Mouse (Mus musculus): ENCODE results near the gene Dcst1. TPM values are rescaled to one million over a fixed set of nuclear protein-coding genes. Genes with fewer than 3 reads are reported as not detected.

Dcst1 gene
- polyA plus RNA-seq, 1 experiment from 2014 or later, result 23.5 TPM

DNA sequence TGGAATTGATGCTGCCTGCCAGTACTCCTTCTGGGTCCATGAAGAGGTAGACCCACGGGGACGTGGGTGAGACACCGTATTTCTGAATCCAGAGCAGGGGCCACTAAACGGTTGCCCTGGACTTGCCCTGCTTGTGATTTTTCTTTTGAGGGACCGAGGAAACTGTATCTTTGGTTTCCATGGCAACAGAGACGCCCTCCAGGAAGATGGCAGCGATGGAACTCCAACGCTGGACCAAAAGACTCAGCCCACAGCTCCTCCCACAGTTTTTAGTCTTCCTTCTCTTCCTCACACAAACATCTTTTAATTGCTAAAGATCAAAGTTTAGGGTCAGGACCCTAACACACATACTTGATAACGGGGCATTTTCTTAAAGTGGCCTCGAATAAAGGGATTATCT is 33.0 kb downstream of the Dcst1 start:
- Histone ChIP-seq H3K4me1 (replicated peaks; ENCODE audit: control insufficient read depth, insufficient read depth, low read length) (0 out of 2 replicates have a peak, but pooled peaks cover 2% of the 10 kb centered on the region), H3K27me3 (replicated peaks; ENCODE audit: control insufficient read depth, insufficient read depth, low read length) (no peaks in the 10 kb centered on the region), H3K27ac (ENCODE audit: low read depth, low read length) (no peak overlapping the region), H3K4me3 (ENCODE audit: low read depth, low read length) (no peak overlapping the region), H3K36me3 (ENCODE audit: control insufficient read depth, insufficient read depth) (peaks cover 23% of the 10 kb centered on the region), H3K9me3 (ENCODE audit: control insufficient read depth) (no peaks in the 10 kb centered on the region), H3K9ac (ENCODE audit: low read depth, low read length) (no peak overlapping the region), H3K4me2 (replicated peaks; ENCODE audit: low read depth) (no peak overlapping the region)
- TF ChIP-seq CTCF (IDR thresholded peaks at IDR 0.05; ENCODE audit: low read depth), result no peak
- ATAC-seq, result no peak; the same call in 1 of the 2 replicates
- WGBS, result 45% methylated on average over 10 of the region's 10 CpGs

DNA sequence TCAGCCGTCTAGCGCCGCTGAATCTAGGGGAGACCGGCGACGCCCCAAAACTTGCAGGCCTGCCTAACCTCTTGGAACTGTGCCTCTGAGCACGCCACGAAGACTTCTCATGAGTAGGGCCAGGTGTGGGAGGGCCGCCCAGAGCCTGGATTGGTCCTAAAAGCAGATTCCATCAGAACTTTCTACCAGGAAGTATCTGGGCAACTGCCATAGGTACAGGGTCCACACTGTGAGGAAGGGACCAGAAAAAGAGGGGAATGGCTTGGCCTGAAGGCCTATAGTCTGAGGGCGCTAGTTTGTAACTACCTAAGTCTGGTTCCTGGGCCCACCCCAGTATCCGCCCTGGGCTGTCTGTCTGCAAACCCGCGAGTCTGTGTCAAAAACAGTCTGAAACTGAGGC is 33.5 kb downstream of the Dcst1 start:
- no peaks in the 10 kb centered on the region for H3K4me1 ChIP-seq (replicated peaks; ENCODE audit: control insufficient read depth, insufficient read depth, low read length)
- no peak overlapping the region for H3K27ac ChIP-seq (ENCODE audit: low read depth, low read length)
- no peaks in the 10 kb centered on the region for H3K27me3 ChIP-seq (replicated peaks; ENCODE audit: control insufficient read depth, insufficient read depth, low read length)
- H3K36me3 ChIP-seq (ENCODE audit: control insufficient read depth, insufficient read depth), result peaks cover 23% of the 10 kb centered on the region
- ATAC-seq, result peak; percentile 69
- H3K4me3 ChIP-seq (ENCODE audit: low read depth, low read length), result no peak overlapping the region
- H3K9ac ChIP-seq (ENCODE audit: low read depth, low read length), result no peak overlapping the region
- no peaks in the 10 kb centered on the region for H3K9me3 ChIP-seq (ENCODE audit: control insufficient read depth)
- WGBS, result 54% methylated on average over 13 of the region's 13 CpGs
- no peak for TF ChIP-seq CTCF (IDR thresholded peaks at IDR 0.05; ENCODE audit: low read depth)
- no peak overlapping the region for H3K4me2 ChIP-seq (replicated peaks; ENCODE audit: low read depth)

- Histone ChIP-seq H3K27me3 (replicated peaks; ENCODE audit: control insufficient read depth, insufficient read depth, low read length) (no peaks in the 10 kb centered on the region), H3K4me2 (replicated peaks; ENCODE audit: low read depth) (no peak overlapping the region), H3K4me3 (ENCODE audit: low read depth, low read length) (no peak overlapping the region), H3K9ac (ENCODE audit: low read depth, low read length) (no peak overlapping the region), H3K27ac (ENCODE audit: low read depth, low read length) (no peak overlapping the region), H3K4me1 (replicated peaks; ENCODE audit: control insufficient read depth, insufficient read depth, low read length) (no peaks in the 10 kb centered on the region), H3K36me3 (ENCODE audit: control insufficient read depth, insufficient read depth) (peaks cover 23% of the 10 kb centered on the region), H3K9me3 (ENCODE audit: control insufficient read depth) (no peaks in the 10 kb centered on the region)
- WGBS, result 29% methylated on average over 10 of the region's 10 CpGs
- TF ChIP-seq CTCF (IDR thresholded peaks at IDR 0.05; ENCODE audit: low read depth), result no peak
- ATAC-seq, result no peak
Measured at GRCm38 (mm10) chr3:89330948-89331347, 34.1 kb downstream of the Dcst1 start.

DNA sequence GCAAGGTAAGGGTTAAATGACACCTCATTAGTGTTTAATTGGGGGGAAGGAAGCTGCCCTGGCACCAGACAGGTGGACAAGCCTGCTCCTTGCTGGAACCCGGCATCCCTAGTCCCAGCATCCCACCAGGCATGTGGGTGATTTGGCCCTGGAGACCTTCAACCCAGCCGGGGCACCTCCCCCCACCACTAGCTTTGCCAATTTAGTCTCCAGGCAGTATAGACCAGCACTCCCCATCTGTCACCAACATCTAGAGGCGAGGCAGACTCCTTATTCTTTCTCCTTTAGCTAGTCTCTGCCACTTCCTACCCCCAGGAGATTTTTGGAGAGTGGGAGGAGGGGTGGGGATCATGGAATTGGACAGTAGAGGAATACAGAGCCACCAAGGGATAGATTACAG is 34.7 kb downstream of the Dcst1 start:
- H3K27ac ChIP-seq (ENCODE audit: low read depth, low read length), result no peak overlapping the region
- no peak overlapping the region for H3K4me3 ChIP-seq (ENCODE audit: low read depth, low read length)
- H3K36me3 ChIP-seq (ENCODE audit: control insufficient read depth, insufficient read depth), result peaks cover 23% of the 10 kb centered on the region
- no peak for TF ChIP-seq CTCF (IDR thresholded peaks at IDR 0.05; ENCODE audit: low read depth)
- no peaks in the 10 kb centered on the region for H3K9me3 ChIP-seq (ENCODE audit: control insufficient read depth)
- 71% methylated on average over 3 of the region's 3 CpGs for WGBS
- no peak overlapping the region for H3K4me2 ChIP-seq (replicated peaks; ENCODE audit: low read depth)
- no peaks in the 10 kb centered on the region for H3K27me3 ChIP-seq (replicated peaks; ENCODE audit: control insufficient read depth, insufficient read depth, low read length)
- H3K4me1 ChIP-seq (replicated peaks; ENCODE audit: control insufficient read depth, insufficient read depth, low read length), result no peaks in the 10 kb centered on the region
- H3K9ac ChIP-seq (ENCODE audit: low read depth, low read length), result no peak overlapping the region
- ATAC-seq, result no peak

GRCm38 (mm10) chr3:89328623-89329022 is 36.4 kb downstream of the Dcst1 start:
- Histone ChIP-seq H3K9ac (ENCODE audit: low read depth, low read length) (no peak overlapping the region), H3K4me2 (replicated peaks; ENCODE audit: low read depth) (no peak overlapping the region), H3K9me3 (ENCODE audit: control insufficient read depth) (no peaks in the 10 kb centered on the region), H3K4me1 (replicated peaks; ENCODE audit: control insufficient read depth, insufficient read depth, low read length) (no peaks in the 10 kb centered on the region), H3K27ac (ENCODE audit: low read depth, low read length) (no peak overlapping the region), H3K4me3 (ENCODE audit: low read depth, low read length) (no peak overlapping the region), H3K27me3 (replicated peaks; ENCODE audit: control insufficient read depth, insufficient read depth, low read length) (no peaks in the 10 kb centered on the region), H3K36me3 (ENCODE audit: control insufficient read depth, insufficient read depth) (peaks cover 5% of the 10 kb centered on the region)
- no peak for TF ChIP-seq CTCF (IDR thresholded peaks at IDR 0.05; ENCODE audit: low read depth)
- 14% methylated on average over 4 of the region's 4 CpGs for WGBS
- ATAC-seq, result no peak

DNA sequence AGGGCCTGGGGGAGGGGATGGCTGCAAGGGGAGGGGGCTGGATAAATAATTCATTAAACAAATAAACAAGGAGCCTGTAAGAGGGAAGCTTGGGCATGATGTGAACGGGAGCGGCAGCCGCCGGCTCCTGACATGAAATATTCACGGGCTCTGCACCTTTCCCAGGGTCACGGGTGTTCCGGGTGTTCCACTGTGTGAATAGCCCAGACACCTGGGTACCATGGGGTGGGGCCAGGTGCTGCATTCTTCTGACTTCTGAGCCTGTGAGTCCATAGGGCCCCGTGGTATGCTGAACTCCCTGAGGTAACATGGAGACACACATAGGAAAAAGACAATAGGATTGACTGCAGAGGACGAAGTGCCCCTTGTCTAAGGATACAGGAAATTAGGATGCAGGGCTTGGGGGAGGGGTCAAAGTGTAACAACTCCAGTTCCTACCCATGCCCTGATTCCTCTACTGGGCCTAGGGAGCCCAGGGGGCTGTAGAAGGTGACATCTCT is 37.6 kb downstream of the Dcst1 start:
- TF ChIP-seq CTCF (IDR thresholded peaks at IDR 0.05; ENCODE audit: low read depth), result no peak
- Histone ChIP-seq H3K9me3 (ENCODE audit: control insufficient read depth) (no peaks in the 10 kb centered on the region), H3K4me2 (replicated peaks; ENCODE audit: low read depth) (no peak overlapping the region), H3K36me3 (ENCODE audit: control insufficient read depth, insufficient read depth) (no peaks in the 10 kb centered on the region), H3K27ac (ENCODE audit: low read depth, low read length) (no peak overlapping the region), H3K4me1 (replicated peaks; ENCODE audit: control insufficient read depth, insufficient read depth, low read length) (no peaks in the 10 kb centered on the region), H3K27me3 (replicated peaks; ENCODE audit: control insufficient read depth, insufficient read depth, low read length) (no peaks in the 10 kb centered on the region; the same call in 1 of the 2 replicates), H3K4me3 (ENCODE audit: low read depth, low read length) (no peak overlapping the region), H3K9ac (ENCODE audit: low read depth, low read length) (no peak overlapping the region)
- no peak for ATAC-seq
- 31% methylated on average over 9 of the region's 9 CpGs for WGBS

DNA sequence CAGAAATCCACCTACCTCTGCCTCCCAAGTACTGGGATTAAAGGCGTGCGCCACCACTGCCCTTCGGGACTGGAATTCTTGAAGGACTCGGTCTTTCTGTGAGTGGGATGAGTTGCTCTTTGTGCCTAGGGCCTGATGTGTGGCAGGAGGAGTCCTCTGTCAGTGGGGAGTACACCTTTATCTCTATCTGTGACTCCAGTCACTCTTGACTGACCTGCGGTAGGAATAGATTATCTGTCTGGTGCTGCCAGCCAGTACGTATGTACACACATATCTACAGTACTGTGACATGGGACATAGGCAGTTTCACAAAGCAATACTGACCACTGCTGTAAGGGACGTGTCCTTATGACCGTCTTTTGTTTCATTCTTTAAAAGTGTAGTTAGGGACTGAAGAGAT is 39.2 kb downstream of the Dcst1 start:
- ATAC-seq, result no peak
- H3K27ac ChIP-seq (ENCODE audit: low read depth, low read length), result no peak overlapping the region

More for the DNA sequence above, 39.2 kb downstream of the Dcst1 start:
- H3K4me3 ChIP-seq (ENCODE audit: low read depth, low read length), result no peak overlapping the region
- peaks cover 12% of the 10 kb centered on the region for H3K27me3 ChIP-seq (replicated peaks; ENCODE audit: control insufficient read depth, insufficient read depth, low read length)
- H3K4me1 ChIP-seq (replicated peaks; ENCODE audit: control insufficient read depth, insufficient read depth, low read length), result peaks cover 1% of the 10 kb centered on the region; the same call in 1 of the 2 replicates
- H3K9me3 ChIP-seq (ENCODE audit: control insufficient read depth), result no peaks in the 10 kb centered on the region
- H3K36me3 ChIP-seq (ENCODE audit: control insufficient read depth, insufficient read depth), result no peaks in the 10 kb centered on the region
- H3K4me2 ChIP-seq (replicated peaks; ENCODE audit: low read depth), result no peak overlapping the region
- 93% methylated on average over 8 of the region's 8 CpGs for WGBS
- no peak overlapping the region for H3K9ac ChIP-seq (ENCODE audit: low read depth, low read length)
- TF ChIP-seq CTCF (IDR thresholded peaks at IDR 0.05; ENCODE audit: low read depth), result no peak
